Mouse (Mus musculus): ENCODE data around the gene Cdk5. TPM values are rescaled to one million over a fixed set of nuclear protein-coding genes. Genes with fewer than 3 reads are reported as not detected.

The Cdk5 gene
- polyA plus RNA-seq, 1 experiment from 2014 or later, result 47.2 TPM

DNA sequence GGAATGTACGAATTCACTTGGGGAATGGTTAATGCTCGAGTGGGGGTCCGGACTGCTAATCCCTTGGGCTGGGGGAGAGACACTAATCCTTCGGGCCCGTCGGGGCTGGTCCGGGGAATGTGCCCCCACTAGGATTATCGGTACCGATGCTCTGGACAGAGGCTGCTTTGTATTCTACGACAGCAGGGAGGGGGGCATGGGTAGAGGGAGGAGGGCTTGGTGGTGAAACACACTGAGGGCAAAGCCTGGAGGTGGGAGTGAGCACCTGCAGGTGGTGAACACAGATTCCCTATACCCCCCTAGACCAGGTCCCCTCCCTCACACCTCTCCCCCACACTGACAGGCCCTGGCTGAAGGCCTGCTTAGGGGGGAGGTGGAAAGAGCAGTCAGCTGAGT lies 2.7 kb upstream of the Cdk5 start:
- Histone ChIP-seq H3K27me3 (ENCODE audit: insufficient read depth, low read length) (no peaks in the 10 kb centered on the region), H3K9me3 (replicated peaks; ENCODE audit: low read length) (no peaks in the 10 kb centered on the region), H3K4me2 (ENCODE audit: low read length) (peak overlapping the region; percentile 69), H3K36me3 (ENCODE audit: insufficient read depth, low read length) (peaks cover 20% of the 10 kb centered on the region), H3K4me3 (replicated peaks; ENCODE audit: low read depth, low read length) (peak overlapping the region; percentile 62), H3K9ac (ENCODE audit: low read depth, low read length) (peak overlapping the region; percentile 71), H3K27ac (no peak overlapping the region), H3K4me1 (replicated peaks; ENCODE audit: insufficient read depth, low read length) (peaks cover 30% of the 10 kb centered on the region)
- DNase-seq (ENCODE audit: low spot score) (peak; percentile 35), ATAC-seq (replicated peaks; ENCODE audit: low FRiP score, low read depth) (no peak)
- under 1% methylated on average over 10 of the region's 10 CpGs for WGBS
- no peak for TF ChIP-seq CTCF (IDR thresholded peaks at IDR 0.05; ENCODE audit: low read depth)

DNA sequence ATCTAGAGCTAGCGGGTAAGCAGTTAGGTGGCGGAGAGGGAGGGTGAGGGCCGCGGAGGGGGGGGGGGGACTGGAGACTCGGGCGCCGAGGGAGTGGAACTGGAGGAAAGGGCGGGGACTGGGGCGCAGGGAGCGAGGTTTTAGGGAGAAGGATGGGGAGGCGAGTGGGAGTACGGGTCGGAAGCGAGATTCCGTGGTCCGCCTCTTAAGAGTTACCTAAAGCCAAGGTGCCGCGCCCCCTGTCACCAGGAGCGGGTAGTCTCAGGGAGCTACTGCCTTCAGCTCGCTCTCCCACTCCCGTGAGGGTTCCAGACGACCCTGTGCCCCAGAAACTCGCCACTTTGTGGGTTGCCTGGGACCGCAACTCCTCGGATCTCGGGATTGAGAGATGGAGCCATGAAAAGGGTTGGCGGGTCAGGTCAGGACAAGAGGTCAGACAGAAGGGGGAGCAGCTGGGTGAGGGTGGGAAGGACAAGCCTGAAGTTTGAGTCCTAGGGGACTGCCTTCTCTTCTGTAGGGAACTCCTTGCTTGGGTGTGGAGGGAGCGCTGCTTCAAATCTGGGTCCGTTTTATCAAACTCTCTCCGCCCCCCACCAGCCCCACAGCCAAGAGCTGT lies 2.2 kb upstream of the Cdk5 start:
- Histone ChIP-seq H3K9me3 (replicated peaks; ENCODE audit: low read length) (no peaks in the 10 kb centered on the region), H3K27me3 (ENCODE audit: insufficient read depth, low read length) (no peaks in the 10 kb centered on the region), H3K27ac (peak overlapping the region; percentile 95), H3K36me3 (ENCODE audit: insufficient read depth, low read length) (peaks cover 16% of the 10 kb centered on the region), H3K4me2 (ENCODE audit: low read length) (peak overlapping the region; percentile 69), H3K9ac (ENCODE audit: low read depth, low read length) (peak overlapping the region; percentile 71), H3K4me1 (replicated peaks; ENCODE audit: insufficient read depth, low read length) (peaks cover 30% of the 10 kb centered on the region), H3K4me3 (replicated peaks; ENCODE audit: low read depth, low read length) (peak overlapping the region; percentile 62)
- DNase-seq (ENCODE audit: low spot score) (peak; percentile 71), ATAC-seq (replicated peaks; ENCODE audit: low FRiP score, low read depth) (no peak)
- under 1% methylated on average over 27 of the region's 30 CpGs for WGBS
- TF ChIP-seq CTCF (IDR thresholded peaks at IDR 0.05; ENCODE audit: low read depth), result peak; percentile 43

- Histone ChIP-seq H3K9ac (ENCODE audit: low read depth, low read length) (peak overlapping the region; percentile 71), H3K27ac (peak overlapping the region; percentile 95), H3K36me3 (ENCODE audit: insufficient read depth, low read length) (peaks cover 13% of the 10 kb centered on the region), H3K4me1 (replicated peaks; ENCODE audit: insufficient read depth, low read length) (peaks cover 30% of the 10 kb centered on the region), H3K9me3 (replicated peaks; ENCODE audit: low read length) (no peaks in the 10 kb centered on the region), H3K4me3 (replicated peaks; ENCODE audit: low read depth, low read length) (peak overlapping the region; percentile 62), H3K4me2 (ENCODE audit: low read length) (peak overlapping the region; percentile 69), H3K27me3 (ENCODE audit: insufficient read depth, low read length) (no peaks in the 10 kb centered on the region)
- TF ChIP-seq CTCF (IDR thresholded peaks at IDR 0.05; ENCODE audit: low read depth), result no peak
- under 1% methylated on average over 58 of the region's 60 CpGs for WGBS
- peak; percentile 92 for DNase-seq (ENCODE audit: low spot score)
- peak; percentile 6 for ATAC-seq (replicated peaks; ENCODE audit: low FRiP score, low read depth)
Observed at GRCm38 (mm10) chr5:24424861-24425411, 1.6 kb upstream of the Cdk5 start.

DNA sequence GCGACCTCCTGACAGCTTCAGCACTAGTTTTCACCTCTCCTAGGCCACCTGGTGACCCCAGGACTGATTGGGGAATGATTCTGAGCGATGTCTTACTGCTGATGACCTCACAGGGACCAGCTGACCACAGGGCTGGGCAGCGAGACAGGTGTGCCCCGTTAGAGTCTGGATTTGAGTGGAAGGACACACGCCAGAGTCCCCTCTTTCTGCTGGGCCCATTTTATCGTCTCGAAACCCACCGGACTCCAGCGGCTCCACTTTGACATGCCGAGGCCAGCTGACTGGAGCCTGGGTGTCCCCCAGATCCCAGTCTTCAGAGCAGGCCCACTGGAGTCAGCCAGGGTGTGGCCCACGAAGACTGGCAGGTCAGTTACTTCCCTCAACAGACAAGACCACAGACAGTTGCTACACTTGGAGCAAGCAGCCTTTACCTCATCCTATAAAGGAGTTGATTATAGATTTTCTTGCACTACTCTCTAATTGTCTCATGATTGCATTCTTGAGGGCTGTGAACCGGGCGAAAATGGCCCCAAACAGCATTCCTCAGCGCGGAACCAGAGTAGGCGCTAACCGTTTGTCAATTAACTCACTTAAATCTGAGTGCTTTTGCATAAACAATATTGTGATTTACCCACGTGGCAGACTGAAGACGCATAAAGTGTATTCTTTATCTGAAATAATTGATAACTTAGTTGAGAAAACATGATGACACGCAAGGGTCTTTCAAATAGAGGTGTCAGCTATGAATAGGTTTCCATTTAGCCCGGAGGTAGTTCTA lies 863 bp upstream of the Cdk5 start:
- DNase-seq (ENCODE audit: low spot score), result peak; percentile 29
- H3K4me1 ChIP-seq (replicated peaks; ENCODE audit: insufficient read depth, low read length), result peaks cover 30% of the 10 kb centered on the region
- 0 out of 2 replicates have a peak, but pooled peaks cover 6% of the 10 kb centered on the region for H3K36me3 ChIP-seq (ENCODE audit: insufficient read depth, low read length)
- peak overlapping the region; percentile 71 for H3K9ac ChIP-seq (ENCODE audit: low read depth, low read length)
- no peaks in the 10 kb centered on the region for H3K9me3 ChIP-seq (replicated peaks; ENCODE audit: low read length)
- peak overlapping the region; percentile 62 for H3K4me3 ChIP-seq (replicated peaks; ENCODE audit: low read depth, low read length)
- ATAC-seq (replicated peaks; ENCODE audit: low FRiP score, low read depth), result peak; percentile 19
- no peak for TF ChIP-seq CTCF (IDR thresholded peaks at IDR 0.05; ENCODE audit: low read depth)
- peak overlapping the region; percentile 95 for H3K27ac ChIP-seq
- 7% methylated on average over 21 of the region's 21 CpGs for WGBS
- peak overlapping the region; percentile 69 for H3K4me2 ChIP-seq (ENCODE audit: low read length)
- H3K27me3 ChIP-seq (ENCODE audit: insufficient read depth, low read length), result no peaks in the 10 kb centered on the region

- no peak overlapping the region for H3K4me3 ChIP-seq (replicated peaks; ENCODE audit: low read depth, low read length)
- ATAC-seq (replicated peaks; ENCODE audit: low FRiP score, low read depth), result no peak
Observed at GRCm38 (mm10) chr5:24420381-24420780, 2.9 kb downstream of the Cdk5 start.

DNA sequence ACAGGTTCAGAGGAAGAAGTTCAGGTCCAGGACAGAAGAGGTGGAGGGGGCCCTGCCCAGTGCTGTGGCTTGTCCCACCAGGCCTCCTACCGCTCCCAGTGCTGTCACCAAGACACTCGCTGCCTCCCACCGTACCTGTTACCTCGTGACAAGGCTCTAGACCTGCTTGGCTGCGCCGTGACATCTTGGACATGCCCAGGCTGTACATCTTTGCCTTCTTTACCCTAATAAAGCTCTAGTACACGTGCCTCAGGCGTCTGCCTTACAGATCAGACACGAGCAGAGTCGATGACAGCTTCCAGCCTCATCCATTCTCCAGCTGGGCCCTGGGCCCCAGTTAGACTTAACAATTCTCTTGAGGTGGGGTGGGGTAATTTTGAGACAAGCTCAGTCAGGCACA lies 5.7 kb downstream of the Cdk5 start:
- no peak for DNase-seq (ENCODE audit: low spot score)
- ATAC-seq (replicated peaks; ENCODE audit: low FRiP score, low read depth), result no peak
- no peak overlapping the region for H3K27ac ChIP-seq
- H3K36me3 ChIP-seq (ENCODE audit: insufficient read depth, low read length), result 0 out of 2 replicates have a peak, but pooled peaks cover 9% of the 10 kb centered on the region
- no peaks in the 10 kb centered on the region for H3K27me3 ChIP-seq (ENCODE audit: insufficient read depth, low read length)
- peaks cover 11% of the 10 kb centered on the region for H3K4me1 ChIP-seq (replicated peaks; ENCODE audit: insufficient read depth, low read length)
- H3K9ac ChIP-seq (ENCODE audit: low read depth, low read length), result no peak overlapping the region
- 88% methylated on average over 10 of the region's 10 CpGs for WGBS
- H3K9me3 ChIP-seq (replicated peaks; ENCODE audit: low read length), result no peaks in the 10 kb centered on the region
- TF ChIP-seq CTCF (IDR thresholded peaks at IDR 0.05; ENCODE audit: low read depth), result no peak
- no peak overlapping the region for H3K4me3 ChIP-seq (replicated peaks; ENCODE audit: low read depth, low read length)
- no peak overlapping the region for H3K4me2 ChIP-seq (ENCODE audit: low read length)

More at GRCm38 (mm10) chr5:24420381-24420780, 2.9 kb downstream of the Cdk5 start:
- 92% methylated on average over 9 of the region's 9 CpGs for WGBS
- no peak for TF ChIP-seq CTCF (IDR thresholded peaks at IDR 0.05; ENCODE audit: low read depth)
- Histone ChIP-seq H3K27ac (no peak overlapping the region), H3K27me3 (ENCODE audit: insufficient read depth, low read length) (no peaks in the 10 kb centered on the region), H3K36me3 (ENCODE audit: insufficient read depth, low read length) (0 out of 2 replicates have a peak, but pooled peaks cover 9% of the 10 kb centered on the region), H3K9me3 (replicated peaks; ENCODE audit: low read length) (no peaks in the 10 kb centered on the region), H3K4me1 (replicated peaks; ENCODE audit: insufficient read depth, low read length) (peaks cover 5% of the 10 kb centered on the region), H3K9ac (ENCODE audit: low read depth, low read length) (no peak overlapping the region), H3K4me2 (ENCODE audit: low read length) (no peak overlapping the region)
- no peak for DNase-seq (ENCODE audit: low spot score)

All from kidney, postnatal 0 days (tissue).